Mouse (Mus musculus) liver, adult 2 months (tissue): ENCODE results near the gene Fam222b. TPM values are rescaled to one million over a fixed set of nuclear protein-coding genes. Genes with fewer than 3 reads are reported as not detected.

Experiments used
- DNase-seq: peaks from one replicate; pipeline ENCODE4 v3.0.0-alpha.2; 2011; ENCODE audit warnings: low read depth, low spot score; ENCODE audit errors: extremely low read depth
- H3K27ac ChIP-seq: fragments of 200-500 bp; replicated peaks from 2 replicates; pipeline ENCODE4 v1.5.1; 2012; ENCODE audit warnings: low read depth, mild to moderate bottlenecking, control low read depth, inconsistent platforms, low read length; ENCODE audit not compliant: insufficient read depth
- H3K27me3 ChIP-seq: fragments of 200-500 bp; 2 replicates; pipeline ENCODE4 v1.6.1; 2012; ENCODE audit warnings: mild to moderate bottlenecking, moderate library complexity, low read length, inconsistent platforms; ENCODE audit not compliant: control insufficient read depth, insufficient read depth
- H3K36me3 ChIP-seq: fragments of 200-500 bp; 2 replicates; pipeline ENCODE4 v1.6.1; 2012; ENCODE audit warnings: low read length, inconsistent platforms; ENCODE audit not compliant: control insufficient read depth, insufficient read depth
- H3K4me1 ChIP-seq: fragments of 200-500 bp; 2 replicates; pipeline ENCODE4 v1.6.1; 2011; ENCODE audit warnings: low read length; ENCODE audit not compliant: control insufficient read depth, insufficient read depth
- H3K4me3 ChIP-seq: fragments of 200-500 bp; 2 replicates; pipeline ENCODE4 v1.5.1; 2011; ENCODE audit warnings: low read depth, mild to moderate bottlenecking, control low read depth, low read length, moderate library complexity; ENCODE audit not compliant: insufficient read depth
- H3K79me2 ChIP-seq: fragments of 200-500 bp; 2 replicates; pipeline ENCODE4 v1.6.1; 2012; ENCODE audit warnings: inconsistent platforms, mild to moderate bottlenecking, low read length, moderate library complexity; ENCODE audit not compliant: control insufficient read depth, insufficient read depth
- H3K9ac ChIP-seq: fragments of 200-500 bp; 2 replicates; pipeline ENCODE4 v1.6.1; 2012; ENCODE audit warnings: low read depth, mild to moderate bottlenecking, control low read depth, inconsistent platforms, low read length
- CTCF ChIP-seq: fragments of 200-500 bp; IDR thresholded peaks from 2 replicates; pipeline ENCODE4 v1.5.1; 2011; ENCODE audit warnings: low read depth, low read length, control low read depth
- POLR2A ChIP-seq: fragments of 200-500 bp; IDR thresholded peaks from 2 replicates; pipeline ENCODE4 v1.6.1; 2011; ENCODE audit warnings: low read length, control low read depth; ENCODE audit not compliant: insufficient read depth; ENCODE audit errors: extremely low read depth
- WGBS: fragments of 180-500 bp; shearing (Covaris S2); methylation state at CpG from one replicate; pipeline ENCODE4 v1.1.7; 2018; 5-methylcytosine and 5-hydroxymethylcytosine counted together
- polyA plus RNA-seq: library from polyadenylated mRNA; depleted of rRNA; stranded (reverse); fragments of >200 nt; gene quantifications from 2 replicates; pipeline ENCODE4 v1.2.3, GENCODE M21; 2012
- total RNA-seq: library from RNA; depleted of rRNA; stranded (reverse); fragments of >200 nt; gene quantifications from 2 replicates; pipeline ENCODE4 v1.2.3, GENCODE M21; 2014

Gene Fam222b
- total and polyA plus RNA-seq, 2 experiments: 2.5 to 13.6 TPM

DNA sequence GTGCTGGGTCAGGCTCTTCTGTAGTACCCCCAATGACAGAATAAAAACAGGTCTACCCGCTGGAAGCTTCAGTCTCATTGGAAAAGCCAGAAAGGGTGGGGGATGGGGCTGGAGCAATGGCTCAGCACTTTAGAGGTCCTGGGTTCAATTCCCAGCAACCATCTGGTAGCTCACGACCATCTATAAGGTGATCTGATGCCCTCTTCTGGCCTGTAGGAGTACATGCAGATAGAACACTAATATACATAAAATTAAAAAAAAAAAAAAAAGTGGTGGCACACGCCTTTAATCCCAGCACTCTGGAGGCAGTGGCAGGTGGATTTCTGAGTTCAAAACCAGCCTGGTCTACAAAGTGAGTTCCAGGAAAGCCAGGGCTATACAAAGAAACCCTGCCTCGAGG, 76.9 kb downstream of the Fam222b start:
- H3K4me3 ChIP-seq: no peak overlapping the region
- no peaks in the 10 kb centered on the region for H3K79me2 ChIP-seq
- no peak overlapping the region for H3K9ac ChIP-seq
- no peak overlapping the region for H3K27ac ChIP-seq
- H3K36me3 ChIP-seq: no peaks in the 10 kb centered on the region
- 78% methylated on average over 4 of the region's 4 CpGs for WGBS
- TF ChIP-seq POLR2A (no peak), CTCF (0 out of 2 replicates have a peak, but pooled peaks have one; percentile 8)
- H3K4me1 ChIP-seq: peaks cover 8% of the 10 kb centered on the region; the same call in 1 of the 2 replicates
- H3K27me3 ChIP-seq: no peaks in the 10 kb centered on the region
- no peak for DNase-seq

DNA sequence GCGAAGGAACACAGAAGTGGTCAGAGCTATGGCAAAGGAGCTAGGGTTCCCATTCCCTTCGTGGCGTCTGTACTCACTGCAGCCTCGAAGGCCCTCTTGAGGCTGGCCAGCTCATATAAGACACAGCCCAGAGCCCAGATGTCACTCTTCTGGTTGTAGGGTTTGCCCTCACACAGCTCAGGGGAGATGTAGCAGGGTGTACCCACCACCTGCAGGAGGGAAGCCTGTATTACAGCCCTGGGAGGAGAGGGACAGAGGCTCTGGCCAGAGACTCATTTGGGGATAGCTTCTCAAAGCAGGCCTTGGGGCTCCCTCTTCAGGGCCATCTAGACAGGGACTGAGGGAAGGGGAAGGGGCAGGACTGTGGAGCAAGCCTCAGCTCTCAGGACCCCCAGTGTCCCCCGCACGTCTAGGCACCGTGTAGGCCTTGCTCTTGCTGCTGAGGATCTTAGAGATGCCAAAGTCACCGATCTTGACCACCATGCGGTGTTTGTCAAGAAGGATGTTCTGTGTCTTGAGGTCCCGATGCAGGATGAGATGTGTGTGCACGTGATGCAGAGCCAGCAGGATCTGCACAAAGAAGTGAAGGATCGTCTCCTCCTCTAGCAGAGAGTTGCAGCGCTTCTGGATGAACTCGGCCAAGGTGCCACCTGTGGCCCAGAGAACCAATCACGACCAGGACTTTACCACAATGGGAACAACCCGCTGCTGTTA, 77.7 kb downstream of the Fam222b start:
- DNase-seq: no peak
- no peak for TF ChIP-seq POLR2A
- 0 out of 2 replicates have a peak, but pooled peaks have one; percentile 10 for TF ChIP-seq CTCF
- Histone ChIP-seq H3K9ac (no peak overlapping the region), H3K4me1 (peaks cover 6% of the 10 kb centered on the region; the same call in 1 of the 2 replicates), H3K4me3 (no peak overlapping the region), H3K36me3 (no peaks in the 10 kb centered on the region), H3K79me2 (no peaks in the 10 kb centered on the region), H3K27ac (no peak overlapping the region), H3K27me3 (no peaks in the 10 kb centered on the region)
- WGBS: 90% methylated on average over 16 of the region's 16 CpGs

- Histone ChIP-seq H3K4me1 (peaks cover 6% of the 10 kb centered on the region; the same call in 1 of the 2 replicates), H3K27me3 (no peaks in the 10 kb centered on the region), H3K79me2 (no peaks in the 10 kb centered on the region), H3K36me3 (no peaks in the 10 kb centered on the region), H3K27ac (no peak overlapping the region), H3K4me3 (no peak overlapping the region), H3K9ac (no peak overlapping the region)
- WGBS: 89% methylated on average over 19 of the region's 19 CpGs
- DNase-seq: no peak
- TF ChIP-seq CTCF (no peak), POLR2A (no peak)
Observed at GRCm38 (mm10) chr11:78172748-78173383, 78.4 kb downstream of the Fam222b start.

DNA sequence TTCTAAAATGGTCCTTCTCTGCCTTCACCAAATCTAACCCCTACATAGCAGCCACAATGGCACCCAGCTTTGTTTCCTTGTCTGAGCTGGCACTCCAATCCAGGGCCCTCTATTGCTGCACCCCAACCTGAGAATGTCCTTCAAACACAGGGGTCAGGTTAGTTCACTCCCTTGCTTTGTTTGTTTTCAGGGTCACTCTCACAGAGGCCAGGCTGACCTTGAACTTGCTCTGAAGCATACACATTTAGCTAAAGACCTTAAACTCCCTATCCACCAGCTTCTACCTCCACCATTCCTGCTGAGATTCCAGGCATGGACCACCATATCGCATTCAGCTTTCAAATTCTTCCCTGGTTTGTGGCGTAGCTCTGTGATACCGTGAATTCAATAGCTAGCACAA, 80.0 kb downstream of the Fam222b start:
- Histone ChIP-seq H3K27me3 (no peaks in the 10 kb centered on the region), H3K9ac (no peak overlapping the region), H3K4me3 (no peak overlapping the region), H3K79me2 (no peaks in the 10 kb centered on the region), H3K4me1 (peaks cover 8% of the 10 kb centered on the region; the same call in 1 of the 2 replicates), H3K36me3 (no peaks in the 10 kb centered on the region), H3K27ac (peak overlapping the region; percentile 50)
- 70% methylated on average over 3 of the region's 3 CpGs for WGBS
- TF ChIP-seq POLR2A (no peak), CTCF (no peak)
- peak; percentile 78 for DNase-seq

- H3K4me1 ChIP-seq: peaks cover 8% of the 10 kb centered on the region
- H3K27me3 ChIP-seq: no peaks in the 10 kb centered on the region
- peak overlapping the region; percentile 83 for H3K27ac ChIP-seq
- H3K36me3 ChIP-seq: peaks cover 11% of the 10 kb centered on the region; the same call in 1 of the 2 replicates
- H3K4me3 ChIP-seq: peak overlapping the region; percentile 67; the same call in 1 of the 2 replicates
- peak overlapping the region; percentile 3; the same call in 1 of the 2 replicates for H3K9ac ChIP-seq
- WGBS: under 1% methylated on average over 9 of the region's 10 CpGs
- TF ChIP-seq POLR2A (no peak), CTCF (no peak)
- DNase-seq: peak; percentile 84
- H3K79me2 ChIP-seq: no peaks in the 10 kb centered on the region
Observed at GRCm38 (mm10) chr11:78175771-78176401, 81.4 kb downstream of the Fam222b start.
